Mouse (Mus musculus): ENCODE data around the gene Gramd4.

DNA sequence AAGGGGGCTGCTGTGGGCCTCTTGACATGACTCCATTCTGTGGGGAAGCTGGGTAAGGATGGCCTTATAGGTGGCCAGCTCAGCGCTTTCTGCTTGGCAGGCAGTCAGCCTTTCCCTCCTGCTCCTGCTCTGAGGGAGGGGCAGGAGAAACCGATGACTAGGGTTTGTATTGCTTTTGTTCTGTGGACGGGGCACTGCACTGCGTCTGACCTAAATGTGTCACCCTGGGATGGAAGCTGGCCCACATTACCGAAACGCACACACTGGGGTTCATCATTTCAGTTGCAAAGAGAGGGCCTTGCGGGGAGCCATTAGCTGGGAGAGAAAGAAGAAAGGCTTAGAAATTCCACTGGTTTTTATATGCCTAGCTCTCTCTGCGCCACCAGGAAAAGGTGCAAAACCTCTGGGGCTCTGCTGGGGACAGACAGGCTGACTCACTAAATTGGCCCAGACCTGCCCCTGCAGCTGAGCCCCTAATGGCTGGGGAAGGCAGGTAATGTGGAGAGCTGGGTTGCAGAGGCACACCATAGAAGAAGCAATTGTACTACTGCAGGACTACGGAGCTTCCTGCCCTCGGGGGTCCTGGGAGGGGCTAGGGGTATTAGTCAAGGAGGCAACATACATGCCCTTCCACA lies 55.3 kb downstream of the Gramd4 start:
- TF ChIP-seq CTCF (IDR thresholded peaks at IDR 0.05; ENCODE audit: borderline replicate concordance, insufficient read depth, low read length) (no peak), POLR2A (IDR thresholded peaks at IDR 0.05; ENCODE audit: low read depth, low read length) (no peak)

All from embryonic fibroblast, embryonic 13.5 days (primary cell).